Comparison of ENCODE assay signal across 8 mouse cellular contexts in the genomic region with DNA sequence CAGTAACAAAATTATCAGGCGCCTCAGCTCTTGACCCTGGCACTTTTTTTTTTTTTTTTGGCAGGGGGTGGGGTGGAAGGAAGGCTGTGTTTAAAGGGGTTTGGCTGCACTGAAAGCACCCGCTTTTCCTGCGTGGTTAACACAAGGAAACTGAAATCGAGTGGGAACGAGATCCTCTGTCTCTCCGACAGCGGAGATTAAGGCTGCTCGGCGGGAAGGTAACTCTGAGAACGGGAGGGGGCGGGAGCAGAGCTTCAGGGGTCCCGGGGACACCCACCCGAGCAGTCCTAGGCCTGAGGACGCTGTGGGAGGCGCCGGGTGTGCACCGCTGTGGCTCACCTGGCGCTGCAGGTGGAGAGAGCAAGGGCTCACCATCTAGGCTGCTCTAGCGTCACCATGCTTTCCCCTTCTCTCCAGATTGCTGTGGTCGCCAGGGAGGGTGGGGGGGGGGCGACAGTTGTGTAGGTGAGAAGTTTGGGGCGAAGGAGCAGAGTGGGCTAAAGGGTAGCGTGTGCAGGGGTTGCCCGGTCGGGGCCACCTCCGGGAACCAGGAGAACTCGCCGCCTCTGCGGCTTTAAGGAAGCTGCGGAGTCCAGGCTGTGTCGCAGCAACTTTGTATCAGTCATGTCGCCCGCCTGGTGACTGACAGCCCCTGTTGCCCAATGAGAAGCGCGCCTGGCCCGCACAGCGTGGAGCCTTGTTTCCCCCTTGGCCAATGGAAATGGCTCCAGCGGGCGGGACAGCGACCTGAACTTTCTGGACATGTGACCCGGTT. TPM values are rescaled to one million over a fixed set of nuclear protein-coding genes. Genes with fewer than 3 reads are reported as not detected.
DNase-seq lines count a peak whose midpoint lies in the region; ATAC-seq and TF ChIP-seq lines count a peak whose summit lies in the region.

No protein-coding gene starts in this region.

- DNase-seq in Patski (ENCODE audit: low read depth, low spot score): peak; percentile 84
- peak; percentile 97 to 98 for DNase-seq in cerebellum, postnatal 10 days
- DNase-seq in frontal cortex, postnatal 14 days (ENCODE audit: low spot score in 2 of 2): peak; percentile 95
- peak; percentile 95 for DNase-seq in layer of hippocampus, postnatal 10 days (ENCODE audit: low spot score in 2 of 2)
- DNase-seq in lung, postnatal 0 days (ENCODE audit: low spot score): peak; percentile 98
- peak; percentile 89 for DNase-seq in ovary, postnatal 10 days (ENCODE audit: low spot score)
- DNase-seq in thymus, postnatal 0 days (ENCODE audit: low spot score): peak; percentile 90

- in situ Hi-C loops in Patski (cut with MboI; ENCODE audit: low pct_unique_long_range_greater_than_20kb): loop anchor here (25.0 kb wide), 1 partner anchor 436 kb away; no protein-coding TSS in a partner anchor

- TF ChIP-seq CTCF in Patski (IDR thresholded peaks at IDR 0.05): no peak
- no peak for TF ChIP-seq CTCF in lung, postnatal 0 days (IDR thresholded peaks at IDR 0.05)

- CTCF ChIA-PET in Patski (lab: Charles Lee): interaction anchor here (1.0 kb wide), 1 partner anchor 220 kb away, joined by 3 read pairs; no protein-coding TSS in a partner anchor

- H3K4me2 ChIP-seq in hindbrain, embryonic 12.5 days (replicated peaks): peak overlapping the region; percentile 100
- peak overlapping the region; percentile 100 for H3K4me2 ChIP-seq in lung, postnatal 0 days (replicated peaks; ENCODE audit: low read depth, low read length)

- ATAC-seq in Patski: peak; percentile 95
- ATAC-seq in hindbrain, embryonic 12.5 days (ENCODE audit: low FRiP score): peak; percentile 98
- peak; percentile 97 for ATAC-seq in lung, postnatal 0 days

- no peaks in the 10 kb centered on the region for H3K36me3 ChIP-seq in hindbrain, embryonic 12.5 days
- no peaks in the 10 kb centered on the region for H3K36me3 ChIP-seq in lung, postnatal 0 days (ENCODE audit: insufficient read depth, low read length)

- no peaks in the 10 kb centered on the region for H3K27me3 ChIP-seq in Patski
- H3K27me3 ChIP-seq in hindbrain, embryonic 12.5 days: peaks cover 56% of the 10 kb centered on the region
- no peaks in the 10 kb centered on the region for H3K27me3 ChIP-seq in lung, postnatal 0 days (replicated peaks; ENCODE audit: insufficient read depth, low read length)

- POLR2A ChIA-PET in Patski (lab: Charles Lee): interaction anchor here (0.6 to 0.7 kb wide), 3 partner anchors 461 to 807 kb away, joined by 3 to 6 read pairs (median 4); no protein-coding TSS in a partner anchor

- no peak for TF ChIP-seq EP300 in lung, postnatal 0 days (IDR thresholded peaks at IDR 0.05)

- peak overlapping the region; percentile 73 for H3K4me3 ChIP-seq in hindbrain, embryonic 12.5 days
- peak overlapping the region; percentile 78 for H3K4me3 ChIP-seq in lung, postnatal 0 days (ENCODE audit: low read depth, low read length)

- peaks cover 24% of the 10 kb centered on the region for H3K4me1 ChIP-seq in hindbrain, embryonic 12.5 days
- 0 out of 2 replicates have a peak, but pooled peaks cover 8% of the 10 kb centered on the region for H3K4me1 ChIP-seq in lung, postnatal 0 days (ENCODE audit: insufficient read depth, low read depth, low read length)

- WGBS in hindbrain, embryonic 12.5 days: under 1% methylated on average over 39 of the region's 41 CpGs
- under 1% methylated on average over 40 of the region's 41 CpGs for whole genome bisulfite sequencing in lung, postnatal 0 days

- no peaks in the 10 kb centered on the region for H3K9me3 ChIP-seq in hindbrain, embryonic 12.5 days (replicated peaks)
- H3K9me3 ChIP-seq in lung, postnatal 0 days (ENCODE audit: low read length): no peaks in the 10 kb centered on the region

- no peak overlapping the region for H3K27ac ChIP-seq in hindbrain, embryonic 12.5 days
- H3K27ac ChIP-seq in lung, postnatal 0 days (ENCODE audit: low read length): peak overlapping the region; percentile 39

- peak overlapping the region; percentile 57 for H3K9ac ChIP-seq in hindbrain, embryonic 12.5 days
- H3K9ac ChIP-seq in lung, postnatal 0 days (replicated peaks; ENCODE audit: low read depth): peak overlapping the region; percentile 39; the same call in 1 of the 2 replicates

RNA-seq across cellular contexts. Expression of a gene that starts 2.4 kb away (rescaled TPM):
- 6.7 TPM for polyA plus RNA-seq in Patski (2021)
- polyA plus RNA-seq in hindbrain, embryonic 12.5 days (2016; fragmentation: Nextera tagmentation; extraction: Ambion mirVana): 1.4 and 1.7 TPM in 2 replicates
- total RNA-seq in layer of hippocampus, postnatal 10 days (2021): 100 to 1,000 TPM in 1 of 2 experiments, 10 to 100 TPM in 1; 99.2 to 107 TPM
- polyA plus RNA-seq in lung, postnatal 0 days (2015; fragmentation: Nextera tagmentation; extraction: Ambion mirVana): 1.6 and 2.2 TPM in 2 replicates
- polyA plus RNA-seq in thymus, postnatal 0 days (2015; fragmentation: Nextera tagmentation; extraction: Ambion mirVana): 0.91 and 1.0 TPM in 2 replicates
